Mouse (Mus musculus): ENCODE data around the gene Ccne1. TPM values are rescaled to one million over a fixed set of nuclear protein-coding genes. Genes with fewer than 3 reads are reported as not detected.
"Not testable (repeated sequence)": the region's sequence is repeated elsewhere in the genome, so short reads cannot be mapped to it uniquely, and the experiment has no call there.

Gene Ccne1
- polyA plus RNA-seq, 1 experiment from 2014 or later = 15.9 TPM

GRCm38 (mm10) chr7:38128256-38128655, 20.9 kb upstream of the Ccne1 start:
- not testable (repeated sequence) for H3K27me3 ChIP-seq; H3K27ac ChIP-seq; ATAC-seq (ENCODE audit: low FRiP score); H3K36me3 ChIP-seq; H3K4me3 ChIP-seq; H3K9me3 ChIP-seq; H3K4me2 ChIP-seq; H3K9ac ChIP-seq
- WGBS = 74% methylated on average over 5 of the region's 5 CpGs
- H3K4me1 ChIP-seq (replicated peaks) = peaks cover 18% of the 10 kb centered on the region

- no peak for ATAC-seq (ENCODE audit: low FRiP score)
- Histone ChIP-seq H3K9me3 (no peaks in the 10 kb centered on the region), H3K9ac (peak overlapping the region; percentile 35; the same call in 1 of the 2 replicates), H3K4me1 (replicated peaks) (peaks cover 15% of the 10 kb centered on the region), H3K27ac (no peak overlapping the region), H3K36me3 (no peaks in the 10 kb centered on the region), H3K27me3 (no peaks in the 10 kb centered on the region), H3K4me3 (no peak overlapping the region), H3K4me2 (no peak overlapping the region)
- WGBS = 75% methylated on average over 12 of the region's 12 CpGs
Observed at GRCm38 (mm10) chr7:38125565-38126159, 18.3 kb upstream of the Ccne1 start.

- H3K9me3 ChIP-seq; H3K4me2 ChIP-seq; H3K9ac ChIP-seq; ATAC-seq (ENCODE audit: low FRiP score); H3K4me3 ChIP-seq; H3K27ac ChIP-seq; H3K36me3 ChIP-seq; H3K27me3 ChIP-seq; H3K4me1 ChIP-seq (replicated peaks): not testable (repeated sequence)
- WGBS = 90% methylated on average over 2 of the region's 2 CpGs
Observed at GRCm38 (mm10) chr7:38124164-38124563, 16.8 kb upstream of the Ccne1 start.

- Histone ChIP-seq H3K4me1 (replicated peaks) (no peaks in the 10 kb centered on the region), H3K4me2 (no peak overlapping the region), H3K36me3 (no peaks in the 10 kb centered on the region), H3K27ac (no peak overlapping the region), H3K4me3 (no peak overlapping the region), H3K27me3 (0 out of 2 replicates have a peak, but pooled peaks cover 13% of the 10 kb centered on the region), H3K9ac (no peak overlapping the region), H3K9me3 (no peaks in the 10 kb centered on the region)
- ATAC-seq (ENCODE audit: low FRiP score) = no peak
- WGBS = 7% methylated on average over 1 of the region's 1 CpGs
Observed at GRCm38 (mm10) chr7:38118594-38118993, 11.3 kb upstream of the Ccne1 start.

GRCm38 (mm10) chr7:38112451-38112850, 5.1 kb upstream of the Ccne1 start:
- WGBS = 90% methylated on average over 9 of the region's 9 CpGs
- no peak for ATAC-seq (ENCODE audit: low FRiP score)

GRCm38 (mm10) chr7:38111996-38112395, 4.7 kb upstream of the Ccne1 start:
- Histone ChIP-seq H3K4me1 (replicated peaks) (peaks cover 8% of the 10 kb centered on the region), H3K27me3 (0 out of 2 replicates have a peak, but pooled peaks cover 5% of the 10 kb centered on the region), H3K4me2 (no peak overlapping the region), H3K36me3 (no peaks in the 10 kb centered on the region), H3K9ac (no peak overlapping the region), H3K9me3 (no peaks in the 10 kb centered on the region), H3K4me3 (no peak overlapping the region), H3K27ac (no peak overlapping the region)
- ATAC-seq (ENCODE audit: low FRiP score) = no peak
- 49% methylated on average over 3 of the region's 3 CpGs for WGBS

More at GRCm38 (mm10) chr7:38112451-38112850, 5.1 kb upstream of the Ccne1 start:
- H3K4me1 ChIP-seq (replicated peaks) = peaks cover 8% of the 10 kb centered on the region
- 0 out of 2 replicates have a peak, but pooled peaks cover 5% of the 10 kb centered on the region for H3K27me3 ChIP-seq
- no peaks in the 10 kb centered on the region for H3K9me3 ChIP-seq
- H3K9ac ChIP-seq = no peak overlapping the region
- no peak overlapping the region for H3K4me2 ChIP-seq
- H3K27ac ChIP-seq = no peak overlapping the region
- no peak overlapping the region for H3K4me3 ChIP-seq
- H3K36me3 ChIP-seq = no peaks in the 10 kb centered on the region

- 30% methylated on average over 10 of the region's 10 CpGs for WGBS
- Histone ChIP-seq H3K27me3 (no peaks in the 10 kb centered on the region), H3K4me3 (peak overlapping the region; percentile 72), H3K9ac (peak overlapping the region; percentile 81; the same call in 1 of the 2 replicates), H3K9me3 (no peaks in the 10 kb centered on the region), H3K4me2 (peak overlapping the region; percentile 88), H3K36me3 (no peaks in the 10 kb centered on the region), H3K27ac (no peak overlapping the region), H3K4me1 (replicated peaks) (peaks cover 15% of the 10 kb centered on the region)
- ATAC-seq (ENCODE audit: low FRiP score) = no peak; the same call in 1 of the 2 replicates
Observed at GRCm38 (mm10) chr7:38108260-38108632, 912 bp upstream of the Ccne1 start.

- 1% methylated on average over 29 of the region's 47 CpGs for WGBS
- H3K27me3 ChIP-seq = no peaks in the 10 kb centered on the region
- peak overlapping the region; percentile 72 for H3K4me3 ChIP-seq
- peak overlapping the region; percentile 81 for H3K9ac ChIP-seq
- no peaks in the 10 kb centered on the region for H3K9me3 ChIP-seq
- H3K4me1 ChIP-seq (replicated peaks) = peaks cover 15% of the 10 kb centered on the region
- H3K4me2 ChIP-seq = peak overlapping the region; percentile 88
- H3K27ac ChIP-seq = 0 out of 2 replicates have a peak overlapping the region, but pooled peaks have one; percentile 18
- ATAC-seq (ENCODE audit: low FRiP score) = peak; percentile 62
- H3K36me3 ChIP-seq = 0 out of 2 replicates have a peak, but pooled peaks cover 4% of the 10 kb centered on the region
Observed at GRCm38 (mm10) chr7:38106711-38107311, 523 bp downstream of the Ccne1 start.

GRCm38 (mm10) chr7:38105379-38105778, 2.0 kb downstream of the Ccne1 start:
- Histone ChIP-seq H3K4me3 (no peak overlapping the region), H3K4me2 (peak overlapping the region; percentile 88; the same call in 1 of the 2 replicates), H3K9me3 (no peaks in the 10 kb centered on the region), H3K36me3 (peaks cover 18% of the 10 kb centered on the region), H3K27ac (no peak overlapping the region), H3K4me1 (replicated peaks) (peaks cover 13% of the 10 kb centered on the region), H3K9ac (no peak overlapping the region), H3K27me3 (no peaks in the 10 kb centered on the region)
- 90% methylated on average over 3 of the region's 3 CpGs for WGBS
- ATAC-seq (ENCODE audit: low FRiP score) = no peak

GRCm38 (mm10) chr7:38104097-38104496, 3.2 kb downstream of the Ccne1 start:
- Histone ChIP-seq H3K4me1 (replicated peaks) (peaks cover 13% of the 10 kb centered on the region), H3K9me3 (no peaks in the 10 kb centered on the region), H3K27ac (no peak overlapping the region), H3K4me3 (no peak overlapping the region), H3K27me3 (no peaks in the 10 kb centered on the region), H3K9ac (no peak overlapping the region), H3K4me2 (no peak overlapping the region), H3K36me3 (peaks cover 26% of the 10 kb centered on the region)
- WGBS = 67% methylated on average over 5 of the region's 5 CpGs
- no peak for ATAC-seq (ENCODE audit: low FRiP score)

- Histone ChIP-seq H3K27me3 (no peaks in the 10 kb centered on the region), H3K9ac (no peak overlapping the region), H3K4me3 (no peak overlapping the region), H3K4me2 (no peak overlapping the region), H3K4me1 (replicated peaks) (no peaks in the 10 kb centered on the region), H3K9me3 (no peaks in the 10 kb centered on the region), H3K36me3 (peaks cover 21% of the 10 kb centered on the region), H3K27ac (no peak overlapping the region)
- WGBS = 83% methylated on average over 6 of the region's 6 CpGs
- no peak for ATAC-seq (ENCODE audit: low FRiP score)
Observed at GRCm38 (mm10) chr7:38094353-38094752, 13.0 kb downstream of the Ccne1 start.

GRCm38 (mm10) chr7:38093101-38093500, 14.2 kb downstream of the Ccne1 start:
- H3K9ac ChIP-seq = no peak overlapping the region
- no peak for ATAC-seq (ENCODE audit: low FRiP score)
- H3K4me3 ChIP-seq = no peak overlapping the region
- no peak overlapping the region for H3K27ac ChIP-seq
- no peaks in the 10 kb centered on the region for H3K4me1 ChIP-seq (replicated peaks)
- H3K27me3 ChIP-seq = peaks cover under 1% of the 10 kb centered on the region; the same call in 1 of the 2 replicates
- H3K9me3 ChIP-seq = no peaks in the 10 kb centered on the region
- peaks cover 8% of the 10 kb centered on the region for H3K36me3 ChIP-seq
- WGBS = 64% methylated on average over 2 of the region's 2 CpGs
- H3K4me2 ChIP-seq = no peak overlapping the region

All from hindbrain, embryonic 13.5 days (tissue).